ENCODE assay signal across 8 mouse cellular contexts in the genomic region with DNA sequence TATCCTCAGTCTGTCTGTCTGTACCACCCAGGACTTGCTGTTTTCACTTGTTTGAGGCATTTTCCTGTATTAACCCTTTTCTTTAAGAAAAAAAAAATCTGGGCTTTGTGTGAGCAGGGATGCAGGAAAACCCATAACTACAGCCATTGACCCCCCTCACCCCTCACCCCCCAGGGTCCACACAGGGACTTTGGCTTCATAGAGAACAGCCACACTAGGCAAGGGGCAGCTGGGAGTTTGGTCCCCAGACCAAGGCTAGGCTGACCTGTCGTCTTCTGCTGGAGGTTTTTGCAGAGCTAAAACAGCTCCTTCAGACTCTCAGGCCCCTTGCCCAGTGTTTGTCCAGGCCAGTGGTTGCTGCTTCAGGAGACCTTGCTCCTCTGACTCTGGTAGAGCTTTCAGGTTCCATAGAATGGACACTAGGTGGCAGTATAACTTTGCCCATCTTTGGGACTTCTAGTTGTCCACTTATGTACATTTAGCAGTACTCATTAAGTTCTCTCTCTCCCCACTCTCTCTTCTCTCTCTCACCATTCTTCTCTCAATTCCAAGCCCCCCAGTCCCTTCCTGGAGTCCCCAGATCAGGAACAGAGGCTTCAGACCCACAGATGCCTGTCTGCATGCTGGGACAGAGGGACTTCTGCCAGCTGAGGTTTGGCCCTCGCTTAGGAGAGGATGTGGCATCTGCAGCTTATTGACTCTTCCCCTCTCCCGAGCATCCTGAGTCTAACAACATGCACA. TPM values are rescaled to one million over a fixed set of nuclear protein-coding genes. Genes with fewer than 3 reads are reported as not detected.
A peak's percentile ranks its signal among the peaks of the same experiment; 100 is the strongest.
DNase-seq lines count a peak whose midpoint lies in the region; ATAC-seq and TF ChIP-seq lines count a peak whose summit lies in the region.

No protein-coding gene starts in this region.

- no peak overlapping the region for H3K4me3 ChIP-seq in ES-Bruce4 (ENCODE audit: low read depth, low read length)

- H3K9me3 ChIP-seq in ES-Bruce4 (replicated peaks; ENCODE audit: control insufficient read depth, insufficient read depth, low read length, poor library complexity, severe bottlenecking): no peaks in the 10 kb centered on the region

- no peak for DNase-seq in frontal cortex, postnatal 10 days (ENCODE audit: low spot score in 2 of 2)
- peak; percentile 66 to 70 for DNase-seq in cerebellum, postnatal 14 days
- DNase-seq in kidney, postnatal 25 days: peak; percentile 34 to 35
- DNase-seq in mesoderm, embryonic 11.5 days (ENCODE audit: low read depth, low spot score): peak; percentile 75
- peak; percentile 29 for DNase-seq in thymus, postnatal 4 days

- H3K36me3 ChIP-seq in ES-Bruce4 (ENCODE audit: control insufficient read depth, insufficient read depth, low read length, poor library complexity, severe bottlenecking): no peaks in the 10 kb centered on the region

- no peaks in the 10 kb centered on the region for H3K4me1 ChIP-seq in ES-Bruce4 (ENCODE audit: control insufficient read depth, insufficient read depth, low read length)

- no peak for TF ChIP-seq POLR2A in ES-Bruce4 (IDR thresholded peaks at IDR 0.05; ENCODE audit: insufficient read depth, low read length)

- ATAC-seq in frontal cortex, adult (ENCODE audit: low TSS enrichment): peak; percentile 93
- ATAC-seq in granulocyte monocyte progenitor cell, adult 5-6 weeks (replicated peaks; ENCODE audit: poor library complexity, severe bottlenecking): peak; percentile 69

- H3K27ac ChIP-seq in ES-Bruce4 (ENCODE audit: insufficient read depth, low read length): no peak overlapping the region

- no peaks in the 10 kb centered on the region for H3K27me3 ChIP-seq in ES-Bruce4 (ENCODE audit: control insufficient read depth, insufficient read depth, low read length, poor library complexity, severe bottlenecking)

- no peak for TF ChIP-seq EP300 in ES-Bruce4 (IDR thresholded peaks at IDR 0.05; ENCODE audit: insufficient read depth, low read depth, low read length)

- peak; percentile 32 for TF ChIP-seq CTCF in ES-Bruce4 (IDR thresholded peaks at IDR 0.05; ENCODE audit: low read depth, low read length)

- H3K9ac ChIP-seq in ES-Bruce4 (ENCODE audit: low read depth, poor library complexity, severe bottlenecking): no peak overlapping the region

RNA-seq across cellular contexts. Expression of gene Mindy4, which starts 29.5 kb away (rescaled TPM):
- polyA plus RNA-seq in ES-Bruce4 (2011; ENCODE audit: insufficient read depth, insufficient read length, low read depth, missing spikeins): 2.7 and 8.1 TPM in 2 replicates
- 0.99 and 3.3 TPM in 2 replicates for total RNA-seq in granulocyte monocyte progenitor cell, adult 5-6 weeks (2014; fragmentation: Nextera tagmentation)
- 2.4 and 3.1 TPM in 2 replicates for total RNA-seq in granulocyte monocyte progenitor cell, adult 5-6 weeks (2017)

RNA-seq across cellular contexts. Expression of gene Inmt, which starts 57.9 kb away (rescaled TPM):
- polyA plus RNA-seq in ES-Bruce4 (2011; ENCODE audit: insufficient read depth, insufficient read length, low read depth, missing spikeins): not detected in 2 replicates
- total RNA-seq in granulocyte monocyte progenitor cell, adult 5-6 weeks (2014; fragmentation: Nextera tagmentation): not detected in 2 replicates
- not detected in 2 replicates for total RNA-seq in granulocyte monocyte progenitor cell, adult 5-6 weeks (2017)

Comparison
In these comparisons a context has a peak if more than half of its experiments do, and no peak if none do; other contexts are left out.
1. DNase-seq: peak in cerebellum, postnatal 14 days (2 of 2), kidney, postnatal 25 days (2 of 2), mesoderm, embryonic 11.5 days (single experiment) and thymus, postnatal 4 days (single experiment); none in frontal cortex, postnatal 10 days (0 of 2).